Mouse (Mus musculus): ENCODE measurements around the gene Phb. TPM values are rescaled to one million over a fixed set of nuclear protein-coding genes. Genes with fewer than 3 reads are reported as not detected.
A peak's percentile ranks its signal among the peaks of the same experiment; 100 is the strongest.

Gene Phb
- 100 to 1,000 TPM; 304 to 319 TPM for total RNA-seq (2021)

GRCm38 (mm10) chr11:95666529-95667149 lies at the start of gene Phb:
TSS of gene Phb (plus strand) at chr11:95666957.
- peak; percentile 91 for DNase-seq

DNA sequence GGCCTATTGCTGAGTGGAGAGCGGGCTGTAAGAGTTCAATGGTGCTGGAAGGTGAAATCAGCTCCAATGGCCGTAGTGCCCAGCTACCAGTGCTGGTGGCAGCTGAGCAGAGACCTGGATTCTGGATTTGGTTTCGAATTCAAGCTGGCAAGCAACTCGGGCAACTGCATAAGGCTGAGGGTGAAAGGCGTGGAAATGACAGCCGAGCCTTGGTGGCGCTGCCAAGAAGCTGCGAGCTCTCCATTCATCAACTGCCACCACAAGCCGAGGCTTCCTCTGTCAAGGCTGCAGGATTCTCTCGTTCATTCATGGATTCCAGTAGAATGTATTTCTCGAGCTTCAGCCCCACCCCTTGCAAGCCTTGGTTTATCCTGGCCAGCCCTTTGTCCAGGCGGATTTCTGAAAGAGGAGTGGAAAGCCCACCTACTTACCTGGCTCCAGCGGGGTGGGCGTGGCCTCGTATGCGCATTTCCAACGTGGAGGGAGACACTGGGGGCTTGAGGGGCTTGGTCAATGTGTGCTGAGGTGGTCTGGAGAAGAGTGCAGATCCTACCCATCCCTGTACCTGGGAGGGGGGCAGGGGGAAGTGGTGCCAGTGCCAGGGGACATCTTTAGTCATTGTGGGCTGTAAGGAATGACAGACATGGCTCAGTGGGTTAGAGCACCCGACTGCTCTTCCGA lies 48.8 kb upstream of the Phb start:
- no peak for DNase-seq

- DNase-seq = no peak
These were observed 47.7 kb upstream of the Phb start for GRCm38 (mm10) chr11:95619081-95619480.

DNA sequence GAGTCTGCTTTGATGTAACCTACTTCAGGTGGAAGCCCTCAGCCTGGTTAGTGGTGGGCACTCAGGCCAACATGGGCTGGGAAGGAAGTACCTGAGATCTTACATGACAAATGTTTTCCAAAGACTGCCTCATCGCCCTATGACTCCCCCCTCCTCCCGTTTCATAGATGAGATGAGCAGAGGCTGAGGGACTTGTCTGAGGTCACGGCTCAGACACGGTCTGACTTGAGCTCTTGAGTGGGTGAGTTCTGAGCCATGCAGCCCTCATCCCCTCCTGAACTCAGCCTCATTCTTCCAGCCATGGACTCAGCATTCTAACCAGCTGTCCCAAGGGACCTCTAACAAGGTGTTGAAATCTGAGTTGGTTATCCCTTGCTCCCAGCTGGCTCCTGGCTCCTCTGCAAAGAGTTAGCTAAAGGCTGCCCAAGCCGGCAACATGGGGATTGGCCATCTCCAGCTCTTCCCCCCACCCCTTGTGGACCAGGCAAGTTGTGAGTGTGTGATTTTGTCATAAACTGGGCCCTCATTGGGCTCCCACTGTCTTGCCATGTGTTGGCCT lies 46.8 kb upstream of the Phb start:
- no peak for DNase-seq

DNA sequence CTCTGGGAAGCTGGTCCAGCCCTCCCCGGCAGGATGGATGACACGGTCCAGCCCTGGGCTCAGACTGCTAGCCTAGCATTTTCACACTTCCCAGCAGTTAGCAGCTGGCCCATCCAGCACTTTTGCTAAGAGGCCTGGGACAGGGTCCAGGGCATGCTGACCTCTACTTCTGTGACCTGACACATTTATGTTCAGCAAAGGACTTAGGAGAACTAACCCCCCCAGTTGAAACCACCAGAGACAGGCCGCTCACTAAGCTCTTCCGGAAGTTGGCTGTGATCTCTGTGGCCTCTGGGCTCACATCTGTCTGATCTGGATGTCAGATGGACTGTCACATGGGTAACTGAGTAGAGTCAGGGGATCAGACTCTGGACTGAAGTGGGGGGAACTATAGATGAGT lies 45.7 kb upstream of the Phb start:
- peak; percentile 27 for DNase-seq

DNA sequence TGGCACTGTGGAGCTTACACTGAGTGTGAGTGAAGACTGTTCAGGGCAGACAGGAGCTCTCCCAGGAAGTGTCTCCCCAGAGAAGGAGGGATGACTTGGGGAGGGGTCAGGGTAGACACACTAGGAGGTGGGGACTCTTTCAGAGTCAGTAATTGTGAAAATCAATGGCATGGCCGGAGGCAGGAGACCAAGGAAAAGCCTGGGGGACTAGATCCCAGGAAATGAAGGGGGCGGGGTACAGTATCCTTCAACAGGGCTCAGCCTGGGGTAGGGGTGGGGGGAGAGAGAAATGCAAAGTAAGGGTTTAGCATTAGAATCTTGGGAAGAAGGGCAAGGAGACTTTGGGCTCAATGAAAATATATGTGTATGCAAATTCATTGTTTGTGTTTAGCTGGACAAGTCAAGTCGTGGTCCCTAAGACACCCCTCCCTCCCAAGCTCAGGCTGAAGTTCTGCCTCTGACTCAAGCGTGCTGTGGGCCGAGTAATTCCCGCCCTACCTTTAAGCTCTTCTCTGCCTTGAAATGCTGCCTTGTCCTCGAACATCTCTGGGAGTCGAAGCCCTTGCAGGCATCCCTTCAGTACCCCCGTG lies 45.1 kb upstream of the Phb start:
- no peak for DNase-seq

- DNase-seq = no peak
These were observed 44.3 kb upstream of the Phb start for GRCm38 (mm10) chr11:95622426-95622825.

DNA sequence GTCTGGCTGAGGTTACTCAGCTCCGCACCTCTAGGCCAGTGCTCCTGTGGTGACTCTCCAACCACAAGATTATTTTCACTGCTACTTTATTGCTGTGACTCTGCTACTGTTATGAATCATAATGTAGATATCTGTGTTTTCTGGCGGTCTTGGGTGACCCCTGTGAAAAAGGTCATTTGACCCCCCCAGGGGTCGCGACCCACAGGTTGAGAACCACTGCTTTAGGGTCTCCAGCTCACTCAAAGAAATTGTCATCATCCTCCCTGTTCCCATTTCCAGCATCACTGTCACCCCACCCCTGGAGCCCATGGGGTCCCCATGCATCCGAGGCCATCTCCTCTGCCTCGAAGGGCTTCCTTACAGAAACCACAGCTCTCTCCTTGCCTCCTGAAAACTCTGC lies 36.2 kb upstream of the Phb start:
- no peak for DNase-seq

DNA sequence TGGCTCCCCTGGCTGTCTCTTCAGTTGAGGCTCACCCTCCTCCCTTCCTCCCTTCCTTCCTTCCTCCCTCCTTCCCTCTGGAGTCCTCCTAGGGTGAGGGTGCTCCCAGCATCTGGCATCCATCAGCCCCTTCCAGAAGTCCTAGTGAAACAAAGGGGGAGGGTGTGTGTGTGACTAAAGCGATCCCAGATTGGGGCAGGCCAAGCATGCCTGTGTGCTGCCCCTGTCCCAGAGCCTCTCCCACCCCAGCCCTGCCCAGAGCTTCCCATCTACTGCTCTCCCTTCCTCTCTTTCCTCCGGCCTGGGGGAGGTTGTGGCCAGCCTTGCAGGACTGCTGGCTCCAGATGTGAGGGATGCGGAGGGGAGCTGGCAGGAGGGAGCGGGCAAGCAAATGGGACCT lies 35.5 kb upstream of the Phb start:
- no peak for DNase-seq

- DNase-seq = no peak
These were observed 34.3 kb upstream of the Phb start for GRCm38 (mm10) chr11:95632474-95632873.

DNA sequence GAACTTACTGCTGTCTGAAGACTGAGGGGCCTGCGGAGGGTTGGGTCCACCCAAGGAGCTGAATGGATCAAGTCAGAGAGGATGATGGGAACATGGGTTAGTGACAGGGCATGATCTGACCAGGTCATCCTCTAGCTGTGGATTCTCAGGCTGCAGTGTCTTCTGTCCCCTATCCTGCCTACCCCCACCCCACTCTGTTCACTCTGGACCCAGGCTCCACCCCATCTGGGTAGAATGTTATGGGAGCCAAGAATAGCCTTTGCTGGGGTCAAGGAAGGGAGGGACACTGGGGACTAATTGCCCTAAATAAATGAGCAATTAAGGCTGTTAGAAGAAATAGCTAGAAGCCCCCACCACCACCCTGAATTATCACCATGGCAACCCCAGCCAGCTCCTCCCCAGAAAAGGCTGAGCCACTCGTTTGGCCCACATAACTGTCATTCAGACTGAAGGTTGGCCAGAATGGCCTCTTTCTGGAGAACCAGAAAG lies 33.2 kb upstream of the Phb start:
- DNase-seq = no peak

DNA sequence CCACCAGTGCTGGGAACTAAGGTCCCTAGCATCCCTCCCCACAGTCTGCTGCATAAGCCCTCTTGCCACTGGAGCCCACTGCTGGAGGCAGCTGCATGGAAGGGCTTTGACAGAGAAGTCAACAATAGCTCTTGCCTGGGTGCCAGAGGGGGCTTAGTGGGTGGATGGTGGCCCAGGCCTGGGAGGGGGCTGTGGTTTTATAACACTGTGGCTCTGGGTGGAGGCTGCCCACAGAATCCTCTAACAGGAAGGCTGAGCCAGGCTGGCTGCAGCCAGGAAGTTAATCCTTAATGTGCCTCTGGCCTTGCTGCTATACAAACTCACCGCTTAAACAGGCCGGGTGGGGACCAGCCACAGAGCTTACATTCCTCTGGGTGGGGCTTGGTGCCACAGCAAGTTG lies 31.7 kb upstream of the Phb start:
- no peak for DNase-seq

GRCm38 (mm10) chr11:95640751-95641150 lies 26.0 kb upstream of the Phb start:
- no peak for DNase-seq

DNA sequence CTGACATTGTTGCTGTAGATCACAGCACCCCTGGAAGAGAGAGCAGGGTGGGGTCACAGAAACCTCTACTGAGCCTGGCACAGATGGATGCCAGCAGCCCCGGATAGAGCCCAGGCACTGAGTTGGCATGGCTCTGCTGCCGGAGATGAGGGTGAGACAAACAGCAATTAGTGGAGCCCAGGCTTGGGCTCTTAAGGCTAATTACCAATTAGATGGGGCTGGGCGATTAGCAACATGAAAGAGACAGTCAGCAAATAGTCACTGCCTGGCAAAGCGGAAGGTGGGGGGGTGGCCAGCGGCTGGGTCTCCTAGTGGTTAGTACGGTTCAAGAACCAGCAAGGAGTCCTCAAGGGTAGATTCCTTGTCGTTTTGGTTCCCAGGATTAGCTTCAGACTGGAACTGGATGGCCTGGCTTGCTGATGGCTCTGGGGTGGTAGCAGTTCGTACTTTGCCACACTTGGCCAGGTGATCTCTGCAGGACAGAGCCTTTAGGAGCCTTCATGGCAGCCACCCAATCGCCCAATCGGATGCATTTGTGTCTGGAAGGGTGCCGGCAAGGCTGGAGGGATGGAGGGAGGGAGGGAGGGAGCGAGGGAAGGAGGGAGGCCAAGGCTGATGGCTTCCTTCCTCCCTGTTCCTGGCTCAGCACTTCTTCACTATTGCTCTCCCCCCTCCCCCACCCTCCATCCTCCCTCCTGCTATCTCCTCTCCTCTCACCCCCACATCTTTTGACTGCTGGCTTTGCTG lies 24.1 kb upstream of the Phb start:
- no peak for DNase-seq

- DNase-seq = no peak
These were observed 22.9 kb upstream of the Phb start for GRCm38 (mm10) chr11:95643856-95644255.

- DNase-seq = no peak
These were observed 22.4 kb upstream of the Phb start for GRCm38 (mm10) chr11:95644381-95644780.

DNA sequence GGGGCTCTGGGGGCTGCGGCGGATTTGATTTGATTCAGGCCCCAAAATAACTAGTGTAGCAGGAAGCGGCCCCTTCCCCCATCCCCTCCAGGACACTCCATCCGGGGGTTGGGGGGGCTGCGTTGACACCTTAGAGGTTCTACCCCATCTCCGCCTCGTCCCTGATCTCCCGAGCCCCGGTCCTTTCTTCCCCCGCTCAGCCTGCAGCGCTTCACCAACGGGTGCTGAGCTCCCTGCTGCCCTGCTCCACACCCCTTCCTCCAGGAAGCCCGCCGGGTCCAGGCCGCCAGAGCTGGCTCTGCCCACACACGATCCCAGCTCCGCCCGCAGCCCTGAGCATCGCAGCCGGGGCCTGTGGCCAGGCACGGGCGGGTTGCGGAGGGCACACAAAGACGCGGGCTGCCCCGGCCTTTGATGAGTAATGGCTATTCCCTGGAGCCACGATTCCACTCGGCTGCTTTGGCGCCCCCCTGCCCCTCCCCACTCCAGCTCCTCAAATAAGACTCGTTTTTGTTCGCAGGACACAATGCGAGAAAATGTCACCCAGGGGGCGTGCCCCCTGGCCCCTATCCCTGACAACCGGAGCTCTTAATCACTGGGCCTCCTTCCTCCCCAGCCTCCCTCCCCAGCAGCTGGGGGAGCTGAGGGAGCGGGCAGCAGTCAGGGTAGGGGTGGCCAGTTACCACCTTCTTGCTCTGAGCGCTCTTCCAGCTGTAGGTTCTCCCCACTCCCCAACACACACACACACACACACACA lies 21.2 kb upstream of the Phb start:
- no peak for DNase-seq

DNA sequence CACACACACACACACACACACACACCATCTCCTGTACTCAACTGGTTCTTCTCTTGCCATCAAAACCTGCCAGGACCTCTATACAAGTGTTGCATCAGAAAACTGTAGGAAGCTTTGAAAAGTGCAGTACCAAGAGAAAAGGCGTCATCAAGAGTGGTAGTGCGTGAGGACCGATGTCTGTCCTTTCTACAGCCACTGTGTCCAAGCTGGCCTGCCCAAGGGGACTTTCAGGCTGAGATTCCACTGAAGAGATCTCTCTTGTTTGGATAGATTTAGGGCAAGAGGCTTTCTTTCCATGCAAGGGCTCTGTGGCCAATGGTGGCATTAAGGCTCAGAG lies 20.6 kb upstream of the Phb start:
- DNase-seq = no peak

- no peak for DNase-seq
These were observed 19.0 kb upstream of the Phb start for GRCm38 (mm10) chr11:95647791-95648190.

DNA sequence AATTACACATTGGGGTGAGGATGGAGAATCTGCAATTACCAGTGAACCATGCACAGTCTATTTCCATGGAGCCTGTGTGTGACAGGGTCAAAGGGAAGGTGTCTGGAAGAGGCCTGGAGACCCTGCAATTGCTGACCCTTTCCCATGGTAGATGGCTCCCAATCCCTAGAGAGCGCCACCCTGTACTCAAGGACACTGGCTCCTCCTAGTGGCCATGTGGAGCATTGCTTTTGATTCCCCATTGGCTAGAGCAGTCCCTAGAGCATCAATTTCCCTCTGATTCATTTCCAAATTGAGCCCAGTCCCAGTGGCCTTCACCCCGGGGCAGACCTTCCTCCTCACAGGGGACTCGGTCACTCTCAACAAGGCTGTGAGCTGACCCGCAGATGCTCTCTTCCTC lies 17.9 kb upstream of the Phb start:
- peak; percentile 83 for DNase-seq

DNA sequence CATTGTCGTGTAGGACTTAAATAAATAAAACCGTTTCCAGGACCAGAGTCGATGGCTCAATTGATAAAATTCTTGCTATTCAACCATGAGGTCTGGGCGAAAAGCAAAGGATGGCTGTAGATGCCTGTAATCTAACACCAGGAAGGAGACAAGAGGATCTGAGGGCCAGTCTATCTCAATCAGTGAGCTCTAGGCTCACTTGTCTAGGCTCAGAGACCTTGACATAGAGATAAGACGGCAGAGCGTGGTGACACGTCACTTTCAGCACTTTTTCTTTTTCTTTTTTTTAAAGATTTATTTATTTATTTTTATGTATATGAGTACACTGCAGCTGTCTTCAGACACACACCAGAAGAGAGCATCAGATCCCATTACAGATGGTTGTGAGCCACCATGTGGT lies 17.2 kb upstream of the Phb start:
- DNase-seq = no peak

DNA sequence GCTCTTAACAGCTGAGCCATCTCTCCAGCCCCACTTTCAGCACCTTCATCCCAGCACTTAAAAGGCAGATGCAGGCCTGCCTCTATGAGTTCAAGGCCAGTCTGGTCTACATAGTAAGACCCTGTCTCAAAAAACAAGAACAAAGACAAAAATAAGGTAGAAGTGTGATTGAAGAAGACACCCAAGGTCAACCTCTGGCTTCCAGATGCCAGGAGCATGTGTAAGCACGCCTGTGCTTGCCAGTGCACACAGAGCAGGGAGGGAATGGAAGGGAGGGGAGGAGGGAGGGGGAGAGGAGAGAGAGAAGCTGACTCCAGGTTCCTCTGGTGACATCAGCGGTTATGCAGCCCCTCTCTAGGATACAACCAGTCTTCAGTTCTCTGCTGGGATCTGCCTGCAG lies 16.8 kb upstream of the Phb start:
- no peak for DNase-seq

All from heart, postnatal 4 days (tissue).